ENCODE assay signal across 9 mouse cellular contexts in genomic region chr12:81140594-81141328, GRCm38 (mm10).
DNase-seq lines count a peak whose midpoint lies in the region; ATAC-seq lines count a peak whose summit lies in the region.
"Had no signal": no experiment of that assay in that cellular context is flagged by ENCODE, and none has a peak within 500 bp of the region (broad histone marks: within the 10 kb centered on the region; RNA-seq: fewer than 3 reads in every experiment).

No protein-coding gene starts in this region.

- no peaks in the 10 kb centered on the region for H3K9me3 ChIP-seq in heart, embryonic 15.5 days (replicated peaks)
- no peaks in the 10 kb centered on the region for H3K9me3 ChIP-seq in embryonic facial prominence, embryonic 10.5 days
- no peaks in the 10 kb centered on the region for H3K9me3 ChIP-seq in intestine, embryonic 15.5 days
- H3K9me3 ChIP-seq in limb, embryonic 15.5 days, result no peaks in the 10 kb centered on the region
- H3K9me3 ChIP-seq: liver, embryonic 15.5 days had no signal

- no peak for DNase-seq in heart, postnatal 36 days
- peak; percentile 73 for DNase-seq in embryonic facial prominence, embryonic 10.5 days (ENCODE audit: low spot score)
- no peak for DNase-seq in thymus, postnatal 25 days
- no peak for DNase-seq in lung, adult 18-20 months

- no peak overlapping the region for H3K9ac ChIP-seq in heart, embryonic 15.5 days
- H3K9ac ChIP-seq in intestine, embryonic 15.5 days, result no peak overlapping the region
- no peak overlapping the region for H3K9ac ChIP-seq in limb, embryonic 15.5 days
- H3K9ac ChIP-seq: liver, embryonic 15.5 days had no signal

- 0 out of 2 replicates have a peak, but pooled peaks have one; percentile 24 for ATAC-seq in heart, embryonic 15.5 days (replicated peaks; ENCODE audit: insufficient number of reproducible peaks, insufficient read depth, low FRiP score, low read depth)
- ATAC-seq in intestine, embryonic 15.5 days, result peak; percentile 59
- peak; percentile 52; the same call in 1 of the 2 replicates for ATAC-seq in limb, embryonic 15.5 days (ENCODE audit: insufficient number of reproducible peaks, low FRiP score, low TSS enrichment, low read depth)
- no peak for ATAC-seq in megakaryocyte-erythroid progenitor cell, adult 5-6 weeks (replicated peaks; ENCODE audit: low FRiP score, low TSS enrichment, poor library complexity, severe bottlenecking)

- no peaks in the 10 kb centered on the region for H3K36me3 ChIP-seq in heart, embryonic 15.5 days
- peaks cover 18% of the 10 kb centered on the region; the same call in 1 of the 2 replicates for H3K36me3 ChIP-seq in embryonic facial prominence, embryonic 10.5 days (replicated peaks)
- H3K36me3 ChIP-seq in intestine, embryonic 15.5 days, result no peaks in the 10 kb centered on the region
- H3K36me3 ChIP-seq in limb, embryonic 15.5 days, result no peaks in the 10 kb centered on the region
- H3K36me3 ChIP-seq: liver, embryonic 15.5 days had no signal

- H3K4me1 ChIP-seq in heart, embryonic 15.5 days (replicated peaks), result peaks cover 13% of the 10 kb centered on the region
- peaks cover 54% of the 10 kb centered on the region for H3K4me1 ChIP-seq in embryonic facial prominence, embryonic 10.5 days
- H3K4me1 ChIP-seq in intestine, embryonic 15.5 days (replicated peaks), result peaks cover 9% of the 10 kb centered on the region
- peaks cover 14% of the 10 kb centered on the region for H3K4me1 ChIP-seq in limb, embryonic 15.5 days

- no peaks in the 10 kb centered on the region for H3K27me3 ChIP-seq in heart, embryonic 15.5 days
- peaks cover 32% of the 10 kb centered on the region for H3K27me3 ChIP-seq in embryonic facial prominence, embryonic 10.5 days (replicated peaks; ENCODE audit: low read depth, poor library complexity, severe bottlenecking)
- H3K27me3 ChIP-seq in intestine, embryonic 15.5 days (replicated peaks), result no peaks in the 10 kb centered on the region
- H3K27me3 ChIP-seq in limb, embryonic 15.5 days, result no peaks in the 10 kb centered on the region
- H3K27me3 ChIP-seq: liver, embryonic 15.5 days had no signal

- H3K4me2 ChIP-seq in heart, embryonic 15.5 days, result no peak overlapping the region
- no peak overlapping the region for H3K4me2 ChIP-seq in intestine, embryonic 15.5 days (replicated peaks)
- H3K4me2 ChIP-seq in limb, embryonic 15.5 days, result no peak overlapping the region
- H3K4me2 ChIP-seq: liver, embryonic 15.5 days had no signal

- 42% methylated on average over 9 of the region's 9 CpGs for WGBS in heart, embryonic 15.5 days
- 17% methylated on average over 9 of the region's 9 CpGs for WGBS in embryonic facial prominence, embryonic 10.5 days
- 46% methylated on average over 9 of the region's 9 CpGs for WGBS in intestine, embryonic 15.5 days
- WGBS in limb, embryonic 15.5 days, result 32% methylated on average over 9 of the region's 9 CpGs

- intact Hi-C loops in heart, postnatal 36 days (cut with DNase I), result no loop called here

- no peak overlapping the region for H3K4me3 ChIP-seq in heart, embryonic 15.5 days
- H3K4me3 ChIP-seq in embryonic facial prominence, embryonic 10.5 days, result peak overlapping the region; percentile 6; the same call in 1 of the 2 replicates
- H3K4me3 ChIP-seq in intestine, embryonic 15.5 days (replicated peaks), result no peak overlapping the region
- no peak overlapping the region for H3K4me3 ChIP-seq in limb, embryonic 15.5 days
- H3K4me3 ChIP-seq: liver, embryonic 15.5 days had no signal

- no peak overlapping the region for H3K27ac ChIP-seq in heart, embryonic 15.5 days
- H3K27ac ChIP-seq in embryonic facial prominence, embryonic 10.5 days (replicated peaks), result peak overlapping the region; percentile 77
- no peak overlapping the region for H3K27ac ChIP-seq in intestine, embryonic 15.5 days
- peak overlapping the region; percentile 54 for H3K27ac ChIP-seq in limb, embryonic 15.5 days
- H3K27ac ChIP-seq: liver, embryonic 15.5 days had no signal

Comparison
In these comparisons a context has a peak if more than half of its experiments do, and no peak if none do; other contexts are left out.
1. H3K27ac ChIP-seq: peak in embryonic facial prominence, embryonic 10.5 days (single experiment) and limb, embryonic 15.5 days (single experiment); none in heart, embryonic 15.5 days (single experiment) and intestine, embryonic 15.5 days (single experiment).